Mouse (Mus musculus) cerebellum, adult 9-10 months (tissue): ENCODE measurements around the gene Suds3.

Experiments
- DNase-seq: peaks from one replicate; pipeline ENCODE4 v3.0.0; 2022

Gene Suds3

GRCm38 (mm10) chr5:117134889-117135456, 19.1 kb upstream of the Suds3 start:
- DNase-seq, result no peak

DNA sequence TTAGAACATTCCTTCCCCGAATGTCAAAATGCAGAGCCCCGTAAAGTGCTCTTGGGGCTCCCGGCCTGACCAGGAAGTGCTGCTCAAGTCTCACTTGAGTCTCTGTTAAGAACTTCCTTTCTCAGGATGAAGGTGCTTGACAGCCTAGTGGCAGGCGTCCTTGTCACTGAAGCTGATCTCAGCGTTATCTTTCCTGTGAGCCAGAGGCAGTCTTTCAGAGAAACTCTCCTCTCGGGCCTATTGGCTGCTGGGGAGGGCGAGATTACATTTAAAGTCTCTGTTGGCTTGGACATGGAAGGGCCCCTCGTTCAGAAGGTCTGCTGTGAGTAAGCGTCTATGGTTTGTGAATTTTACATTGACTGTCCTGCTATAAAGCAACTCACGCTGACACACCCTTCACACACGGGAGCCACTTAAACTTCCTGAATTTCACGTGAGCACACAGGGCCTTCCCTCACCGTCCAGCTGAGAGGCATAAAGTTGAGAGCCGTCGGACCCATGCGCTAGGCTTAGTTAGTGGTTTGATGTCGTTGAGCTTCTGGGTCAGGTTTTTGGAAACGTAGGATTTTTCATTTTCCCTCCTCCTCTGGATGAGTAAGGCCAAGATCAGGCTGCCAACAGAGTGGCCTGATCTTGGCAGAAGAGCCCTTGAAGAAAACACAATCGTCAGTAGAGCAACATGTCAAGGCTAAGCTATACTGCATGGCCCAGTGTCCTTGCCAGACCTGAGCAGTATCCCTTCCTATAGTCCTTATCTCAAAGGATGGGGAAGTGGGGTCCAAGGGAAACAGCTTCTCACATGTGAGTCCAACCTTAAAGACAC, 18.4 kb upstream of the Suds3 start:
- DNase-seq, result no peak

- no peak for DNase-seq
Observed at GRCm38 (mm10) chr5:117133446-117134065, 17.6 kb upstream of the Suds3 start.

DNA sequence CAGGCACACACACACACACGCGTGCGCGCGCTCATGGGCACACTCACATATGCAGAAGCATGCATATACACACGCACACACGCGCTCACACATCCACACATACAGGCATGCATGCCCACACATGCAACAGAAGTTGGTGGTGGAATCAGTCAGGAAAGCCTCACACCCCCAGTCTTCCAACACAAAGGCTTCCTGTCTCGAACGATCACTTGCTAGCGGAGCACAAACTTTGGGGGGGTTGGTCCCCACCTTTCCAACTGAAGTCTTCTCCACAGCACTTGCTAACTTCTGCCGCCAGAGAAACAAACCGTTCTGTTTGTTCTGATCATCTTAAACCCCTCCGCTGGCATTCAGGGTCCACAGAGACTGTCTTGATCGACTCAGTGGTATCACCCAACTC, 14.8 kb upstream of the Suds3 start:
- DNase-seq, result no peak

- no peak for DNase-seq
Observed at GRCm38 (mm10) chr5:117127051-117127450, 11.1 kb upstream of the Suds3 start.

- peak; percentile 29 for DNase-seq
Observed at GRCm38 (mm10) chr5:117125482-117126346, 9.8 kb upstream of the Suds3 start.

DNA sequence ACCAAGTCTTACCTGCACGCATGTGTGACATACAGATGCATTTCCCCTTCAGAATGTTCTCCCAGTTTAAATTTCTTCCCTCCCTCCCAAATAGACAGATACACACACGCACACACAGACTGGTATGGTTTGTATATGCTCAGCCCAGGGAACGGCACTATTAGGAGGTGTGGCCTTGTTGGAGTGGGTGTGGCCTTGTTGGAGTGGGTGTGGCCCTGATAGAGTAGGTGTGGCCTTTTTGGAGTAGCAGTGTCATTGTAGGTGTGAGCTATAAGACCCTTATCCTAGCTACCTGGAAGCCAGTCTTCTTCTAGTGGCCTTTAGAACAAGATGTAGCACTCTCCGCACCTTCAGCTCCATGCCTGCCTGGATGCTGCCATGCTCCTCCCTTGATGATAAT, 7.9 kb upstream of the Suds3 start:
- DNase-seq, result peak; percentile 31

- DNase-seq, result no peak
Observed at GRCm38 (mm10) chr5:117123102-117123501, 7.2 kb upstream of the Suds3 start.

GRCm38 (mm10) chr5:117121657-117122056, 5.7 kb upstream of the Suds3 start:
- DNase-seq, result no peak

DNA sequence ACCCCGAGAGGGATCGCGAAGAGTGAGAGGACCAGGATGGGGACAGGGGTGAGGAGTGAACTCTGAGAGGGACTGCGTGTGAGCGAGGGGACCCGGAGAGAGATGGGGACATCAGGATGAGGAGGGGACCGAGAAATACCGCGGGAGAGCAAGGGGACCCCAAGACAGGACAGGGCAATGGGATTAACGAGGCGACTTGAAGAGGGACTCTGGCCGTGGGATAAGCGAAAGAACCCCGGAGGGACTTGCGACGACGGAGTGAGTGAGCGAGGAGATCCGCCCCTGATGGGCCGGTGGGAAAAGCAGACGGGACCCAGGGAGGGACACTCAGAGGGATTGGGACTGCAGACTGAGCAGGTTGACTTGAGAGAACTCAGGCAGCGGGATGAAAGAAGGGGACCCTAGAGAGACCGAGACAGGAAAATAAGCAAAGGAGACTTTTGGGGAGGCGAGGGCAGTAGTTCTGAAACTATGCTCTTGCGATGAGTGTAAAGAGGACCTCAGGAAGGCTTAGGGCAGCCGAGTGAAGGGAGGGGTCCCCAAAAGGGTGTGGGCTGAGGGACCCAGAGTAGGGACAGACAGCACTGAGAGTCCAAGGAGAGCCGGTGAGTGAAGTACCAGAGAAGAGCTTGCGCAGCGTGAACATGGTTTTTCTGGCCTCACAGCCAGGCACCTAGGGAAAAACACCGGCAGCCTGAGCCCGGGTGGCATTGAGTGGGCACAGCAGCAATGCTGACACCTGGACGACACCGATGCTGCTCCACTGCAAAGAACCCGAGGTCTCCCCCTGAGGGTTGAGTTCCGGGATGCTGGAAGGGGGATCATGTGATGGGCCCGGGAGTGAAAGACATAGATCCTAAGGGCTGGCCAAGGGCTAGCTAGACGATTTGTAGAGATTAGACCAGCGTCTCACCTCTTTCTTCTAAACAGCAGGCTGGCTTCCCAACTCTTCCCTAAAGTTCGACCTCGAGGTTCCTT, 4.9 kb upstream of the Suds3 start:
- peak; percentile 49 for DNase-seq

DNA sequence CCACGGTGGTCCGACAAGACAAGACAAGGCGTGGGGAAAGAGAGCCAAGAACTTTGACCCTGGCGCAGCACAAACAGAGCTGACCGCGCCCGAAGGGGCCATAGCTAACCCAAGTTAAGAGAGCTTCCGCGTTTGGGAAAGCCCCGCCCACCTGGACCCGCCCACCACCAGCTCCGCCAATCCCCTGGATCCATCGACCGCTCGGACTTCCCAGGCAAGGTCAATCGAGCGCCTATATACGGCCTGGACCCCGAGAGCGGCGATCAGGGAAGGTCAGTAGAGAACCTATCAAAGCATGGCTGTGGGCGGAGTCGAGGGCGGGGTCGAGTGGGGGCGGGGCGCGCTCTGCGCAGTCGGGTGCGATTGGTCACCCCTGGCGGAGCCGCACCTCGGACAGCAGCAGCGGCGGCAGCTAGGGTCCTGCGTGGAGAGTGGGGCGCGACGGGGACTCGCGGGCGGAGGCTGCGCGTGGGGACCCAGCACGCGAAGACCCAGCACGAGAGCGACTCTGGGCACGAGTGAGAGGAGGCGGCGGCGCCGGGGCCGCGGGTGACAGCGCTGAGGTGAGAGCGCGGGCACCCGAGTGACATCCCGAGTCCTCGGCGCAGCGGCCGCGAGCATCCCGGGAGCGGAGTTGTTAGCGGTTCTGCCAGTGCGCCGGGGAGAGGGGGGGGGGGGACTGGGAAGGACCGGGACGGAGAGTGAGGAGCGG, 4.0 kb upstream of the Suds3 start, which contains the start of gene Taok3:
Gene Taok3 (plus strand): TSS at position 353 of the 712 bp plus-strand sequence.
- peak; percentile 99 for DNase-seq

GRCm38 (mm10) chr5:117118850-117119249, 2.9 kb upstream of the Suds3 start:
- peak; percentile 61 for DNase-seq

- no peak for DNase-seq
Observed at GRCm38 (mm10) chr5:117118220-117118619, 2.3 kb upstream of the Suds3 start.

GRCm38 (mm10) chr5:117117716-117118115, 1.8 kb upstream of the Suds3 start:
- no peak for DNase-seq

GRCm38 (mm10) chr5:117117241-117117640, 1.3 kb upstream of the Suds3 start:
- DNase-seq, result no peak

DNA sequence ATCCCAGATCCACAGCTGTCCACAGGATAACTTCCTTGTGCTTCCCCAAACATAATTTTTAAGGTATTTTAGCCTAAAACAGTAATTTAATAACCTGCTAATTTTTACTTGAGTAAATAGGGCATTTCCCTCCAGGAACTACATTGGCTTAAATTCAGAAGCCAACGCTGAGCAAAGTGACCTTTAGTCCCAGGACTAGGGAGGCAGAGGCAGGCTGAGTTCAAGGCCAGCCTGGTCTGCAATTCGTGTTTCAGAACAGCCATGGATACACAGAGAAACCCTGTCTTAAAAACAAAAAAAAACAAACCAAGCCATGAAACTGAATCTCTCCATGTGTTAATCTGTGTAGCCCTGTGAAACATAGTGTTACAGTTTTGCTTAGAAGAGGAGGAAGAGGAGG, 747 bp upstream of the Suds3 start:
- DNase-seq, result peak; percentile 55

DNA sequence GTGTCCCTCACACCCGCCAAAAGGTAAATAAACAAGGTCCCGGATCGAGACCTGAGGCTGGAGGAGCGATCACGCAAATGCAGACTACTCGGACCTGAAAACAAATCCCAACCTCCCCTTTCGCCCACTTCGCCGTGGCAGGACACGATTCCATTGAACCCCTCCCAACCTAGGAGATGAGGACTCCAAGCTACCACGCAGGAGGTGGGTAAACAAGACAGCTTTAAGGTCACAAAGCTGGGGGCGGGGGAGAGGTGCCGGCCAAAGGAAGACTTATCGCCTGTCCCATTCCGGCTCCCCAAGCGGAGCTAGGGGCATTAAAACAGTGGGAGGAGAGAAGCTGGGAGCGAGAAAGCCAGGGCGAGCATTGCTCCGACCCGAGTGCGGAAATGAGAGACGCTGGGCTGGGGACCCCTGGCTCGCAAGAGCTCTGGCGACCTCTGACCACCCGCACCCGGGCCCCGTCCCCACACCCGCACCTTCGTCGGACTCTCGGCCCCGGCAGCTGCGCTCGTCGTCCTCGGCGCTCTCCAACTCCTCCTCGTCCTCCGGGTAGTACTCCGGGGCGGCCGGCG, 633 bp downstream of the Suds3 start:
- peak; percentile 68 for DNase-seq

- DNase-seq, result peak; percentile 72
Observed at GRCm38 (mm10) chr5:117114581-117115192, 1.2 kb downstream of the Suds3 start.

DNA sequence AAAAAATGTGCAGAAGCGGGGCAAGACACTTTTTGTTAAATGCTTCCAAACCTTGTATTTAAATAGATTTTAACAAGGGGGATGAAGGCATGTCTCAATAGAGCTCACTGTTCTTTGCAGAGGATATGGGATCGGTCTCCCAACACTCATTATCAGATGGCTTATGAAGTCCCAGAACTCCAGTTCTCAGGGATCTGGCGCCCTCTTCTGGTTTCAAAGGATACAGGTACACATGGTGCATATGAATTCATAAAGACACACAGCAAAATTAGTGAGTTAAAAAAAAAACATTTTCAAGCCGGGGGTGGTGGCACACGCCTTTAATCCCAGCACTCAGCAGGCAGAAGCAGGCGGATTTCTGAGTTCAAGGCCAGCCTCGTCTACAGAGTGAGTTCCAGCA, 2.6 kb downstream of the Suds3 start:
- DNase-seq, result peak; percentile 53

DNA sequence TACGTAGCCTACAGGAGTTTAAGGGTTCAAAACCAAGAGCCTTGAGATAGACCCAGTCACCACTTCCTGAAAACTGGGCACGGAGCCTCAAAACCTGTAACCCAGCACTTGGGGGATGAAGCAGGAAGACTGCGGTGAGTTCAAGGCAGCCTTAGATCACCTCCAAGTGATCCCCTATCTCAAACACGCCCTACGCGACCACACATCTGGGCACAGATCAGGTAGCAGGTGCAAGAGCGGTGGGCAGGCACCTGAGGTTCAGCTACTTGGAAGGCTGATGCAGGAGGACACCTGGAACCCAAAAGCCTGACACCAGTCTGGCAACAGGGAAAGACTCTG, 4.2 kb downstream of the Suds3 start:
- DNase-seq, result peak; percentile 23
